Mouse (Mus musculus) urinary bladder, postnatal 36 days (tissue): ENCODE measurements around the gene Map3k4.
"Not testable (repeated sequence)": the region's sequence is repeated elsewhere in the genome, so short reads cannot be mapped to it uniquely, and the experiment has no call there.

Source experiments
- DNase-seq, 2 experiments: peaks; one replicate each; pipeline ENCODE4 v3.0.0; 2022; ENCODE audit warnings: low spot score in 2 of 2, mixed read lengths in 1 of 2

Map3k4 gene

GRCm38 (mm10) chr17:12224551-12224950 is 94.0 kb downstream of the Map3k4 start:
- DNase-seq, result not testable (repeated sequence)

GRCm38 (mm10) chr17:12224145-12224544 is 94.5 kb downstream of the Map3k4 start:
- no peak for DNase-seq

GRCm38 (mm10) chr17:12223682-12224081 is 94.9 kb downstream of the Map3k4 start:
- DNase-seq, result no peak

GRCm38 (mm10) chr17:12221926-12222325 is 96.7 kb downstream of the Map3k4 start:
- DNase-seq, result no peak

GRCm38 (mm10) chr17:12216224-12216623 is 102.4 kb downstream of the Map3k4 start:
- DNase-seq, result no peak

GRCm38 (mm10) chr17:12213430-12213829 is 105.2 kb downstream of the Map3k4 start:
- no peak for DNase-seq

GRCm38 (mm10) chr17:12212341-12212740 is 106.3 kb downstream of the Map3k4 start:
- no peak for DNase-seq

- DNase-seq, result no peak
Observed at GRCm38 (mm10) chr17:12211890-12212289, 106.7 kb downstream of the Map3k4 start.

GRCm38 (mm10) chr17:12210544-12211132 is 108.0 kb downstream of the Map3k4 start:
- peak; percentile 70 to 85 for DNase-seq

- no peak for DNase-seq
Observed at GRCm38 (mm10) chr17:12209481-12209880, 109.1 kb downstream of the Map3k4 start.

- no peak for DNase-seq
Observed at GRCm38 (mm10) chr17:12207022-12207548, 111.5 kb downstream of the Map3k4 start.

GRCm38 (mm10) chr17:12206248-12206647 is 112.3 kb downstream of the Map3k4 start:
- DNase-seq, result no peak

- no peak for DNase-seq
Observed at GRCm38 (mm10) chr17:12205694-12206075, 112.9 kb downstream of the Map3k4 start.

GRCm38 (mm10) chr17:12205015-12205693 is 113.4 kb downstream of the Map3k4 start:
- no peak for DNase-seq

GRCm38 (mm10) chr17:12204689-12205014 is 113.9 kb downstream of the Map3k4 start:
- no peak for DNase-seq

- DNase-seq, result no peak
Observed at GRCm38 (mm10) chr17:12204246-12204645, 114.3 kb downstream of the Map3k4 start.

- DNase-seq, result no peak
Observed at GRCm38 (mm10) chr17:12203414-12203897, 115.1 kb downstream of the Map3k4 start.

- DNase-seq, result no peak
Observed at GRCm38 (mm10) chr17:12201086-12201485, 117.5 kb downstream of the Map3k4 start.

GRCm38 (mm10) chr17:12199933-12200332 is 118.7 kb downstream of the Map3k4 start:
- no peak for DNase-seq

- DNase-seq, result peak; percentile 14 to 38
Observed at GRCm38 (mm10) chr17:12195604-12196003, 123.0 kb downstream of the Map3k4 start.

GRCm38 (mm10) chr17:12195137-12195536 is 123.5 kb downstream of the Map3k4 start:
- DNase-seq, result no peak

- DNase-seq, result peak in 1 of 2 experiments; percentile 47
Observed at GRCm38 (mm10) chr17:12187782-12188181, 130.8 kb downstream of the Map3k4 start.

- DNase-seq, result no peak
Observed at GRCm38 (mm10) chr17:12186341-12186740, 132.3 kb downstream of the Map3k4 start.
